Mouse (Mus musculus): ENCODE results near the gene Olfr986. TPM values are rescaled to one million over a fixed set of nuclear protein-coding genes. Genes with fewer than 3 reads are reported as not detected.

The Olfr986 gene
- not detected in 2 replicates for polyA plus RNA-seq (2011; ENCODE audit: insufficient read depth, insufficient read length, low read depth, missing spikeins)

DNA sequence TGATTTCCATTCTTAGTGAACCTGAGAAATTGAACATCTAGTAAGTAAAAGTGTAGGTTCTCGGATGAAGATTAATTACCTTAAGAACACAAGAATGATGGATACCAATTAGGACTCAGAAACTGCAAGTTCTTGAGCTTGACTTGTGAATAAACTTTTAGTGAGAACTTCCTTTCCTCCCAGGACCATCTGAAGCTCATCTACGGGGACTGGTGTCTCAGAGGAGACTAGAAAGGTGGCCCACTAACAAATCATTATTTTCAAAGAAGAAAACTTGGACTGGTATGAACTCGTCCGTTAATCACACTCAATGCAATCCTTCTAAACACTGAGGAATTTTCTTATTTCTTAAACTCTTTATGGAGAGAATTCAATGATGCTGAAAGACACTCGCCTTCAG, at the start of gene Olfr986:
Gene Olfr986 (plus strand): TSS at position 301 of the 400 bp plus-strand sequence.
- Histone ChIP-seq H3K27ac (ENCODE audit: insufficient read depth, low read length) (no peak within 1 kb of the TSS), H3K4me3 (ENCODE audit: low read depth, low read length) (no peak within 1 kb of the TSS), H3K4me1 (ENCODE audit: control insufficient read depth, insufficient read depth, low read length) (no peaks in the 10 kb centered on the region), H3K27me3 (ENCODE audit: control insufficient read depth, insufficient read depth, low read length, poor library complexity, severe bottlenecking) (no peaks in the 10 kb centered on the region), H3K36me3 (ENCODE audit: control insufficient read depth, insufficient read depth, low read length, poor library complexity, severe bottlenecking) (peaks cover 9% of the 10 kb centered on the region), H3K9ac (ENCODE audit: low read depth, poor library complexity, severe bottlenecking) (no peak within 1 kb of the TSS), H3K9me3 (replicated peaks; ENCODE audit: control insufficient read depth, insufficient read depth, low read length, poor library complexity, severe bottlenecking) (no peaks in the 10 kb centered on the region)
- TF ChIP-seq EP300 (IDR thresholded peaks at IDR 0.05; ENCODE audit: insufficient read depth, low read depth, low read length) (no peak), CTCF (IDR thresholded peaks at IDR 0.05; ENCODE audit: low read depth, low read length) (no peak), POLR2A (IDR thresholded peaks at IDR 0.05; ENCODE audit: insufficient read depth, low read length) (no peak)

DNA sequence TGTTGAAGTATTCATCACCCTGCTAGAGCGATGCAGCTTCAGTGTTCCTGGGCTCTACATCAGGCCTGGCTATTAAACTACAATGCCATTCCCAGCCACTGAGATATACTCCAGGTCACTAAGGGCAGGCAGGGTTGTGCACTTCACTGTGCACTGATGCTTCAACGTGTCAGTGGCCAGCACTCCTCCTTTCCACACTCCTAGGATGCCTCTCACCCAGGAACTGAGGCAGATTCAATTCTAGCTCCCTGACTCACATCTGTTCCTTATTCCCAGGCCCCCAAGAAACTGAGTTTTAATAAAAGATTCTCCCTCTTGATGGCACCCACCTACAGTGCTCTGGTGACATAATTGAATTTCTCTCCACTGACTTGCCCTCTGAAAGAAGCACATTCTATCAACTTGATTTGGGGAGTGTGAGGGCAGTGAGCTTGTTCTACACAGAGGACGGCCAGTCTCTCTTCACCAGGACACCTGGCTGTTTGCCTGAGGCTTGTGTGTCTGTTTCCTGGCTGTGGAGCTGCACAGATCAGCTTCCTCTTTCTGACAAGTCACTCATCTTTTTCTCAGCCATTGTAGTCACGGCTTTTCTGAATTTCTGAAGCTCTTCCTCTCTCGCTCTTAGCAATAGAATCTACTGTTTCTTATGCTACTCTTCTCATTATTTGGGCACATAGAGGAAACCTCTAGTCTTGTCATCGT, 43.6 kb upstream of the Olfr986 start:
- no peak overlapping the region for H3K9ac ChIP-seq (ENCODE audit: low read depth, poor library complexity, severe bottlenecking)
- no peak overlapping the region for H3K4me3 ChIP-seq (ENCODE audit: low read depth, low read length)
- no peak overlapping the region for H3K27ac ChIP-seq (ENCODE audit: insufficient read depth, low read length)
- H3K36me3 ChIP-seq (ENCODE audit: control insufficient read depth, insufficient read depth, low read length, poor library complexity, severe bottlenecking), result no peaks in the 10 kb centered on the region
- no peaks in the 10 kb centered on the region for H3K27me3 ChIP-seq (ENCODE audit: control insufficient read depth, insufficient read depth, low read length, poor library complexity, severe bottlenecking)
- H3K4me1 ChIP-seq (ENCODE audit: control insufficient read depth, insufficient read depth, low read length), result peaks cover 1% of the 10 kb centered on the region
- TF ChIP-seq POLR2A (IDR thresholded peaks at IDR 0.05; ENCODE audit: insufficient read depth, low read length), result no peak
- TF ChIP-seq EP300 (IDR thresholded peaks at IDR 0.05; ENCODE audit: insufficient read depth, low read depth, low read length), result no peak
- no peak for TF ChIP-seq CTCF (IDR thresholded peaks at IDR 0.05; ENCODE audit: low read depth, low read length)
- no peaks in the 10 kb centered on the region for H3K9me3 ChIP-seq (replicated peaks; ENCODE audit: control insufficient read depth, insufficient read depth, low read length, poor library complexity, severe bottlenecking)

DNA sequence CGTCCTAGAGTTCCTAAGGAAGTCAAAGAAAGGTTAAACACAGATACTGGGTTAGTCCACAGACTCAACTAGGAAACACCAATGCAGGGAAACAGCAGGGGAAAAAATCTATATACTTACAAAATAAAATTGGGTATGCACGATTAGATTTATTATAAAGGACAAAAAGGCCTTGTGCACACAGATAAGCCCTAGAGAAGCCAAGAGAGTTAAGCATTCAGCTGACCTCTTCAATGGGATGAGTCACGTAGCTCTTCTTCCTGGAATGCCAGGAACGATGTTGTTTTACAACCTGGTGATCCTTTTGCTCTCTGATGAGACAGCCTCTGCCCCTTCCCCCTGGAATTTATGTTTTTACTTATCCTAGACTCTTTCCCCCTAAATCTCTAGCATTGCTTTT, 41.2 kb upstream of the Olfr986 start:
- Histone ChIP-seq H3K27ac (ENCODE audit: insufficient read depth, low read length) (no peak overlapping the region), H3K4me1 (ENCODE audit: control insufficient read depth, insufficient read depth, low read length) (peaks cover 1% of the 10 kb centered on the region), H3K36me3 (ENCODE audit: control insufficient read depth, insufficient read depth, low read length, poor library complexity, severe bottlenecking) (no peaks in the 10 kb centered on the region), H3K27me3 (ENCODE audit: control insufficient read depth, insufficient read depth, low read length, poor library complexity, severe bottlenecking) (no peaks in the 10 kb centered on the region), H3K4me3 (ENCODE audit: low read depth, low read length) (no peak overlapping the region), H3K9ac (ENCODE audit: low read depth, poor library complexity, severe bottlenecking) (no peak overlapping the region), H3K9me3 (replicated peaks; ENCODE audit: control insufficient read depth, insufficient read depth, low read length, poor library complexity, severe bottlenecking) (no peaks in the 10 kb centered on the region)
- TF ChIP-seq POLR2A (IDR thresholded peaks at IDR 0.05; ENCODE audit: insufficient read depth, low read length), result no peak
- TF ChIP-seq EP300 (IDR thresholded peaks at IDR 0.05; ENCODE audit: insufficient read depth, low read depth, low read length), result no peak
- no peak for TF ChIP-seq CTCF (IDR thresholded peaks at IDR 0.05; ENCODE audit: low read depth, low read length)

DNA sequence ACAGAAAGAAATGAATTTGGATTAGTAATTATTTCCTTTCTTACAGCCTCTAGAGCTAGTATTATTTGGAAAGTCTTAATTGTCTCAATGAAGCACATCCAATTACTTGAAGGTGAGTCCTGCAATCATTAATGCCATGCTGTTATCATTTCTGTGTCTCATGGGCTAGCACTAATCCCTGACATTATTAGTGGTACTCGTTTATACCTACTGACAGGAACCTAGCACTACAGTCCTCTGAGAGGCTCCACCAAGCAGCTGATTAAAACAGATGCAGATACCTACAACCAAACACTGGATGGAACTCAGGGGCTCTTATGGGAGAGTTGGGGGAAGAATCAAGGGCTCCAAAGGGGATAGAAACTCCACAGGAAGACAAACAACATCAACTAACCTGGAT, 39.2 kb upstream of the Olfr986 start:
- Histone ChIP-seq H3K27me3 (ENCODE audit: control insufficient read depth, insufficient read depth, low read length, poor library complexity, severe bottlenecking) (no peaks in the 10 kb centered on the region), H3K4me3 (ENCODE audit: low read depth, low read length) (no peak overlapping the region), H3K4me1 (ENCODE audit: control insufficient read depth, insufficient read depth, low read length) (peaks cover 1% of the 10 kb centered on the region), H3K9me3 (replicated peaks; ENCODE audit: control insufficient read depth, insufficient read depth, low read length, poor library complexity, severe bottlenecking) (no peaks in the 10 kb centered on the region), H3K9ac (ENCODE audit: low read depth, poor library complexity, severe bottlenecking) (no peak overlapping the region), H3K27ac (ENCODE audit: insufficient read depth, low read length) (no peak overlapping the region), H3K36me3 (ENCODE audit: control insufficient read depth, insufficient read depth, low read length, poor library complexity, severe bottlenecking) (no peaks in the 10 kb centered on the region)
- TF ChIP-seq POLR2A (IDR thresholded peaks at IDR 0.05; ENCODE audit: insufficient read depth, low read length) (no peak), CTCF (IDR thresholded peaks at IDR 0.05; ENCODE audit: low read depth, low read length) (no peak), EP300 (IDR thresholded peaks at IDR 0.05; ENCODE audit: insufficient read depth, low read depth, low read length) (no peak)

DNA sequence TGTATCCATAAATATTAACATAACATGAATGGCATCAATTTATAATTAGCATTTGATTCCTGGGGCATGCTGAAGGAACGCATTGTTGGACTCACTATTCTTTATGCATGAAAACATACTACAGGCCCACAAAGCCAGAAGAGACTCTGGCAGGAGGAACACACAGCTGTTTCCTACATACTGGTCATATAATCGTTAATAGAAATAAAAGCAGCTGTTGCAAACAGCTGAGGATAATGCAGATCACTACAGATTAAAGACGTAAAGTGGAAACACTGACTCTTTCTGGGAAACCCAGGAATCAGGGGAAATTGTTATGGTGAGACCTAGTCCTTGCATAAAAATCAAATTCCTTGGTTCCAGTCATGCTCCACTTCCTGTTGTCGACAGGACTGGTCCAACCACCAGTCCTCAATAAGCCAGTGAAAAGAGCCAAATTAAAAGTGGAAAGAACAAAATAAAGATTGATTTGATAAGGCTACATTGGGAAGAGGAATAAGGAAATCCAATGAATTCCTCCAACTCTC, 25.5 kb upstream of the Olfr986 start:
- H3K9ac ChIP-seq (ENCODE audit: low read depth, poor library complexity, severe bottlenecking), result no peak overlapping the region
- H3K27ac ChIP-seq (ENCODE audit: insufficient read depth, low read length), result no peak overlapping the region

DNA sequence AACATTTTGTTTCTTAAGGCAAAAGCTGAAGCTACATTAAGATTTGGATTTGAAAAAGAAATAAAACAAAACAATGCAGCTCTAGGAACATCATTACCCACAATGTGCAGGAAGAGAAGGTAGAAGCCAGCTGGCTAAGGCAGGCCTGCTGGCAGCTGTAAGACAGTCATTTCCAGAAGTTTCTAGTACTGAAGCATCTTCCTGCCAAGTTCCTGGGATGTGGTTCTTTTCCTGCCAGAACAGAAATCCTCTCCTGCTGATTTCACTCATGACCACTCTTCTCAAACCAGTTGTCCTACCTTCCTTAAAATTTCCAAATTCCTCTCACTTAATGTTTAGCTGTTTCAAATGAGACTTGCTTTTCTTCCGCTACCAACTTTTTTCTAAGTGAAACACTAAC, 14.3 kb upstream of the Olfr986 start:
- H3K36me3 ChIP-seq (ENCODE audit: control insufficient read depth, insufficient read depth, low read length, poor library complexity, severe bottlenecking), result no peaks in the 10 kb centered on the region; the same call in 1 of the 2 replicates
- H3K9me3 ChIP-seq (replicated peaks; ENCODE audit: control insufficient read depth, insufficient read depth, low read length, poor library complexity, severe bottlenecking), result 0 out of 2 replicates have a peak, but pooled peaks cover 2% of the 10 kb centered on the region

More for the DNA sequence above, 25.5 kb upstream of the Olfr986 start:
- Histone ChIP-seq H3K36me3 (ENCODE audit: control insufficient read depth, insufficient read depth, low read length, poor library complexity, severe bottlenecking) (no peaks in the 10 kb centered on the region), H3K27me3 (ENCODE audit: control insufficient read depth, insufficient read depth, low read length, poor library complexity, severe bottlenecking) (no peaks in the 10 kb centered on the region), H3K9me3 (replicated peaks; ENCODE audit: control insufficient read depth, insufficient read depth, low read length, poor library complexity, severe bottlenecking) (no peaks in the 10 kb centered on the region), H3K4me3 (ENCODE audit: low read depth, low read length) (no peak overlapping the region), H3K4me1 (ENCODE audit: control insufficient read depth, insufficient read depth, low read length) (no peaks in the 10 kb centered on the region)
- TF ChIP-seq EP300 (IDR thresholded peaks at IDR 0.05; ENCODE audit: insufficient read depth, low read depth, low read length), result no peak
- TF ChIP-seq CTCF (IDR thresholded peaks at IDR 0.05; ENCODE audit: low read depth, low read length), result no peak
- TF ChIP-seq POLR2A (IDR thresholded peaks at IDR 0.05; ENCODE audit: insufficient read depth, low read length), result no peak

More for the DNA sequence above, 14.3 kb upstream of the Olfr986 start:
- no peaks in the 10 kb centered on the region for H3K27me3 ChIP-seq (ENCODE audit: control insufficient read depth, insufficient read depth, low read length, poor library complexity, severe bottlenecking)
- TF ChIP-seq EP300 (IDR thresholded peaks at IDR 0.05; ENCODE audit: insufficient read depth, low read depth, low read length) (no peak), POLR2A (IDR thresholded peaks at IDR 0.05; ENCODE audit: insufficient read depth, low read length) (no peak), CTCF (IDR thresholded peaks at IDR 0.05; ENCODE audit: low read depth, low read length) (no peak)
- H3K4me3 ChIP-seq (ENCODE audit: low read depth, low read length), result no peak overlapping the region
- H3K27ac ChIP-seq (ENCODE audit: insufficient read depth, low read length), result no peak overlapping the region
- H3K9ac ChIP-seq (ENCODE audit: low read depth, poor library complexity, severe bottlenecking), result no peak overlapping the region
- no peaks in the 10 kb centered on the region for H3K4me1 ChIP-seq (ENCODE audit: control insufficient read depth, insufficient read depth, low read length)
